Mouse (Mus musculus) testis, adult 2 months (tissue): Measurements from ENCODE around the gene Nwd2.

Experiments used
- CTCF ChIP-seq: fragments of 200-500 bp; IDR thresholded peaks from 2 replicates; pipeline ENCODE4 v1.5.1; 2012; ENCODE audit warnings: low read depth, mild to moderate bottlenecking, inconsistent platforms, low read length, moderate library complexity; ENCODE audit not compliant: control insufficient read depth, insufficient read depth, insufficient replicate concordance
- POLR2A ChIP-seq: fragments of 200-500 bp; IDR thresholded peaks from 2 replicates; pipeline ENCODE4 v1.6.1; 2012; ENCODE audit warnings: low read depth, mild to moderate bottlenecking, inconsistent platforms, low read length, moderate library complexity; ENCODE audit not compliant: control insufficient read depth

- TF ChIP-seq CTCF (no peak), POLR2A (no peak)
Measured at GRCm38 (mm10) chr5:63819519-63819918, 170.6 kb downstream of the Nwd2 start.
